Mouse (Mus musculus): ENCODE measurements around the gene Tcaf3.

Tcaf3 gene

DNA sequence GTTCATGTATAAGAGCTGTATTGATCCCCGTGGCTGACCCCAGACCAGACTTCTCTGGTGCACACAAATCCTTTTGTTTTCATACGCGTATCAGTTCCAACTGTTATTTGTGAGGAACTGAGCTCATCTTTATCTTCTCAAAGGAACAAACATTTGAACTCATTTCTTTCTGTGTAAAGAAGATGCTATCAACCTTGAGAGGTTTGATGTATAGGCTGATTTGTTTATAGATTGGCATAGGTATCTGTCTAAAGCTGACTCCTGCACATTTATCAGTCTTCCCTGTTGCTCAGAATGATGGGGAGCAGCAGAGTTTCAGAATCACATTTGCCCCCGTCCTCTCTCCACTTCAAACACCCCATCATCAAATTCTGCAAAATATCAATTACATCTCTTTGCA, at the start of gene Tcaf3:
TSS of gene Tcaf3 (minus strand) at position 101 of the 400 bp plus-strand sequence.
- DNase-seq = no peak

DNA sequence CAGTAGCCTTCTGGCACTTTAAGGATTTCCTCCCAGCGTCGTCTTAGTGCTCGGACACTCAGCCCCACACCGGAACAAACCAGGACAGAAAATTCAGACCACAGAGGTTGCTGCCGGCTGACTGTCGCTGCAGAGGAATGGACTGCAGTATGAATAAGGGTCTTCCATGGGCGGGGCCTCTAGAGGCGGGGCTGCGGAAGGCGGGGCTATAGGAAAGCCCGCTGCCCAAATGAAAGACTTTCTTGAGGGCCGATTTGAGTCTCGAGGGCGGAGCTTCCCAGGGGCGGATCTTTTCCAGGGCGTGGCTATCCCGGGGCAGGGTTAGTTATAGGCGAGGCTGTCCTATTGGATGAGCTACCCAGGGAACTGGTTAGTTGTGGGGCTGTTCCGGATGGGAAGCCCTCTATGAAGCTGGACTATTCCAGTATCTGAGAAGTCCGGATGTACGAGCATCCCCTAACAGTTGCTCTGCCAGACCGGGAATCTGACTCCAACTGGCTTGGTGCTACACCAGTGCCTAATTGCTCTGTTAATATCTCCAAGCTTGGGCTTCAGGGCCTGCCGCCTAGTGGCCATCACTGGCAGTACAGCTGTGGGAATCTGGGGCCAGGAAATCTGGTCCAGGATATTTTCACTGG, 47.5 kb upstream of the Tcaf3 start, which contains the start of gene Tcaf2:
TSS of gene Tcaf2 (minus strand) at position 343 of the 638 bp plus-strand sequence.
- peak; percentile 92 for DNase-seq

DNA sequence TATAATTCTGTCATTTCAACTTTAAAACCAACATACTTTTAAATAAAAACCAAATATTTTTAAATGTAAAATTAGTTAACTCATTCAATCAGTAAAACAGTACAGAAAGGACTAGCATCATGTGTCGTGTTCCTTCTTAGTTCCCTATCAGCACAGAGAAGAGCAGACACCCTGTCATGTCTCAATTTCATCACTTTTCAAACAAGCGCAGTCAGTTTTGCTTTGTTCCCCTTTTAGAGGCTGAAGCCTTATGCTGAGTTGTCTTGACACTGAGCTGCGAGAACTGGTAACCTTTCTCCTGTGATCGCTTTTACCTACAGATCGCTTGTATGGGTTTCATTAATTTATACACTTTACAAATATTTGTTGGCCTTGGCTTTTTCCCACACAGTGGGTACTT, 36.9 kb upstream of the Tcaf3 start:
- DNase-seq = no peak

DNA sequence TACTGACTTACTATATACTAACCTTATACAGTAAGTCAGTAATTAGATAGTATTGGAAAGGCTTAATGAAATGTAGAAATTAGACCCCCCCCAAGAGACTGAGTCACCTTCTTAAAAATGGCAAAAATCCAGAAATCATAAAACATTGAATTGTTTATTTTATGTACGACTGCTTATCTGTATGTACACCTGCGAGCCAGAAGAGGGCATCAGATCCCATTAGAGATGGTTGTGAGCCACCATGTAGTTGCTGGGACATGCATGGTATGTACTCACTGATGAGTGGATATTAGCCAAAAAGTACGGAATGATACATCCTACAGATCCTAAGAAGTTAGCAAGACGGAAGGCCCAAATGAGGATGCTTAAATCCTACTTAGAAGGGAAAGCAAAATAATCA, 33.9 kb upstream of the Tcaf3 start:
- DNase-seq = no peak

DNA sequence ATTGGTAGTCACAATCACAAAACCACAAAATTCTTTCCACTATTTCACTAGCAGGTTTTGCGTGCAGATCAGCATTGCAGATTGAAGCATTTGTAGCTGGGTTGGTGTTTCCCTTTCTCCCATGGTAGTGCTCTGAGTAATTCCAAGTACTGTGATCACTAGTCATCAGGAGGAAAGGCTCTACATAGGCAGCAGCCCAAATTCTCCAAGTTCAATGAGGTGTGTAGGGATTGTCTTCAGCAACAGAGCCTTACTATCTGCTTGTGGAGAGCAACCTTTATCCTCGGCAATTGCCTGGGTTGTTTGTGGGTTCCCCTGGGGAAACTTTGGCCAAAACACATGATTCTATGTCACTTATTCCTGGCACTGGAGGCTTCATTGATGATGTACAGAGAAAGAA, 19.4 kb upstream of the Tcaf3 start:
- DNase-seq = no peak

DNA sequence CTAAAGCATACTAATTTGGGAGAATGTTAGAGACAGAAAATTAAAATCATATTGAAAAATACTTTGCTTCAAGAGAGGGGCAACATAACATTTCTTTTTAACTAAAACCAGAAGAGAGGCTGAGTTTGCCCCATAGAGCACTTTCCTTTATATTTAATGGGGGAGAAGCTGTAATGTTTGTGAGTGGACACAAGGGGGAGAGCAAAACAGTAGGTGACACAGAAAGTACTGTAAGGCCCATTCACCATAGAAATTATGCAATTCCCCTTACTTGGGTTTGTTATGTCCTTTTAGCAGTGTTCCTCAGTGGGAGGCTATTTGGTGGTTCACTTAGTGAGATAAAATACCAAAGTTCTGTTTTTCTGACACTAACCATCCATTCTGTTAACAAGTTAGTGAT, 14.7 kb upstream of the Tcaf3 start:
- DNase-seq = no peak

DNA sequence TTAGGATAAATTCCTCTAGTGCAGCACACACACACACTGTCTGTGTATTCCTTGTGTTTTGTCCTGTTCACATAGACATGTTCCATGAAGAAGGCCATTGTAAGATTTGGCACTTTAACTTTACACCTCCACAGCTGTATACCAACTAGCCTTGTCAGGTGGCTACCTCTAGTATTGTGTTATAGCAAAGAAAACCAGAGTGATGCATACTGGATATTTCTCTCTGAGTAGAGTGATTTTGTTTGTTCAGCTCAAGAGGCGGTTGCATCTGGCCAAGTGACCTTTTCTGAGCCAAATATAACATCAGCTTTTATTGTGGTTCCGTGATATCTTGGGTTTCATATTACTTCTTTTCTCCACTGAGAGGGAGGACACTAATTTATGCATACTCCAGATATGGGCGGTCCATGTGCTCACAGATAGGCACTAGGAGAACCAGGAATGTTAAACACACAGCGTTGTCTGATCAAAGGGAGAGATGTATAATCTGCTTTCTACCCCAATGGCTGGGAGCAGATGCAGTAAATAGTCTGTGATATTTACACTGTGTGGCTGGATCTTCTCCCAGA, 13.5 kb upstream of the Tcaf3 start:
- no peak for DNase-seq

DNA sequence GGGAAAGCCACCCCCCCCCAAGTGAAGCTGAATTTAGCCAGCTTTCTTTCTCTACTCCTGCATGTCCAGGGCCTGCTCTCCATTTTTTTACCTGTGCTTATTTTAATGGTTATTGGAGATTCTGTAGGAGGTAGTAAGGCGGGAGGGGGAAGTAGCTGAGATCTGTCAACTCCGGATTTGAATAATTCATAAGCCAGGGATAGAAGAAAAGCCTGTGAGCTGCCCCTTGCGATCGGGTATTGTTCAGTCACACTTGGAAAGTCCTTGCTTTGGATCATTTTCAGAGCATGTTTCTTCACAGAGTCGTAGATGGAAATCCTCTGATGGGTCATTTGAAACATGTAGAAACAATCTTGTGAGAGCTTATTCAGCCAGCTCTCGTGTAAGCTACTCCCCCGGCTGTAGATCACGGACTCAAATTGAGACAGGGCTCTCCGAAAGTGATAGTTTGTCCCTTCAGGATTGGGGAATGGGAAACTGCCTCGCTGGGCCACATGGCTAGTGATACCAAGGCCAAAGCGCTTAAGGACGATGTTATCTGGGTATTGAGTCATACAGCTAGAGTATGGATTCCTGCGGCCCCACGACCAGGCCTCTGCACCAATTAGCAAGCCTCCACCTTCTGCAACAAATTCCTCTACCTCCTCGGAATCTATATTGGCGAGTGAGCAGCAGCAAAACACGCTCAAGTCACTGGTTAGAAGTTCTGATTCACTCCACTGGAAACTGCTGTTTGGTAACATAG, 4.2 kb downstream of the Tcaf3 start:
- DNase-seq = no peak

DNA sequence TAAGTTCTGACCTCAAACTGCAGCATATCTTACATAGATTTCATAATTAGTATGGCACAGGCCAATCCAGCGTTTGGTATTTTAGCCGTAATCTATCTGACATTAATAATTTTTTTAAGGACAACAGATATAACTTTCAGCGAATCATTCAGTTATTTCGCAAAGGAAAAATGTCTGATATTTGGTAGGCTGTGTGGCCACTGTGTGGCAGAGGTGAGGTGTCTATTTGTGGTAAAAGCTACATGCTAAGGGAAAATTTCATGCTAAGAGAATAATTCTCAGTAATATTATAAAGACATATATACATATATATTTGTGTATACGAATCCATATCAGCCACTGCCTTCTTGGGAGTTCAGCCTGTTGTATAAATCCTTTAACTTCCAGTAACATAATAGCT, 10.9 kb downstream of the Tcaf3 start:
- DNase-seq = no peak

DNA sequence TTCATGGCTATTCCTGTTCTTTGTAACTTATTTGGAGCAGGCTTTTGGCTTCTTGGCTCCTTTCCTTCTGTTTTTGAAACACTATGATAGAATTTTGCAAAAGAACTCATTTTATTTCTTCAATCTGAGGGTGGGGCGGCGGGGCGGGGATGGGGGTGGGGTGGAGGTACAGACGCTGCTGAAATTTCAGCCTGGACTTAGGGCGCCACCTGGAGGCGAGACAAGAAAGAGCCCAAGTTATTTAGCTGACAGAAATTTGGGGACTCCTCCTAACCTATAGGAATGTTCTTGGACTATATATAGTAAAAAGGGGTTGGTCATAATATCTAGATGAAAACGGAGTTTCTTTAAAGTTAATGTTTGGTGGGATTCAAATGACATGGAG, 14.0 kb downstream of the Tcaf3 start:
- DNase-seq = peak; percentile 64

DNA sequence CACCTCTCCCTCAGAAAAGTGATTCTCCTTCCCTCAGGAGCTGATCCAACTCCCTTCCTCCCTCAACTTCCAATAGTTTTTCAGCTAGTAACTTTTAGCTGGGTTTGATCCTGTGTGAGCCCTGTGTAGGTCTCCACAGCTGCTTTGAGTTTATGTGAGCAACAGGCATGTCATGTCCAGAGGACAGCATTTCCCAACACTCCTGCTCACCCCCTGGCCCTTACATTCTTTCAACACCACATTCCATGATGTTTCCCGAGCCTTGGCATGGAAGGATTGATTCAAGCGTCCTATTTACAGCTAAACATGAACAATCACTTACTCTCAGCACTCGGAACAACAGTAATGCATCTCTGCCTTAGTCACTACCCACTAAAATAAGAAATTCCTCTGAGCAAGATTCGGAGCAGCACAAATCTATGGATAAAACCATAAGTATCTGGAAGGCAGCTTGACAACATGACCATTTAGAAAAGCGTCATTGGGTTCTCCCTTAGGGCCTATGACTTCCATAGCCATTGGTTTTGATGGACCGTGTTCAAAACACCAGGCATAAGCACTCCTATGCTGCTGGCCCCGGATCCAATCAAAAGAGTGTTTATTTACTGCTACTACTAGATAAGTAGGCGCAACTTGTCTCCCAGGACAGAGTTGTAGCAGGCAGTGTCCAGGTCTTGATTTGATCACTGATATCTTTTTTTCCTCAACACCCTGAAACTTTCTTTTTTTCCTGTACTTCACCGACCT, 14.6 kb downstream of the Tcaf3 start:
- no peak for DNase-seq

DNA sequence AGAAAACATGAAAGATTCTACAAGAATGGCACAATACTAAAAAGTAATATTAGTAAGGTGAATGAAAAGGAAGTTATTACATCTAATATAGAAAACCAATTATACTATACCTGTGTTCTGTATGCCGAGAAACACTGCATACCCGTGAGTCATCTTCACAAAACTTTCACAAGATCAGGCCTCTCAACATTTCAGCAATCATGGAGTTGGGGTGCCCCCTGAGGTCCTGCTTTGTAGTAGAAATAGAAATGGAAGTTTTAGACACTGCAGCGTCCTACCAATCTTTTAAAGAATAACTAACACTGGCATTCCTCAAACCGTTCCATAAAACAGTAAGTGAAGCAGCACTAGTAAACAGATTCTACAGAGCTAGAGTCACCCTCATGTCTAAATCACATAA, 18.8 kb downstream of the Tcaf3 start:
- no peak for DNase-seq

DNA sequence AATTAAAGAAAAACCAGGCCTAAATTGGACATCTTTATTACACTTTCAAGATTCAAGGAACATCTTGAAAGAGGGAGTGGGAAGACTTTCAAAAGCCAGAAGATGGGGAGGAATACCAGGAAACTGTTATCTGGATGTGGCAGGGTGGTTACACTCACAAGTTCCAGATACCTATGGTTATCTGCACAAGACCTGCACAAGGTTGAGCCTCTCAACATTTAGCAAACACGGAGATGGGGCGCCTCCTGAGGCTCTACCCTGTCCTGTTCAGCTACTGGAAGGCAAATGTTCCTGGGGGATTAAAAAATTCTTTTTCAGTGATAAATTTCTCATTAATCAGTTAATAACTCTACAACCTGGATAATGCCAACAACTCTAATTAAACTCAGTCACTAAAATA, 20.1 kb downstream of the Tcaf3 start:
- DNase-seq = no peak

DNA sequence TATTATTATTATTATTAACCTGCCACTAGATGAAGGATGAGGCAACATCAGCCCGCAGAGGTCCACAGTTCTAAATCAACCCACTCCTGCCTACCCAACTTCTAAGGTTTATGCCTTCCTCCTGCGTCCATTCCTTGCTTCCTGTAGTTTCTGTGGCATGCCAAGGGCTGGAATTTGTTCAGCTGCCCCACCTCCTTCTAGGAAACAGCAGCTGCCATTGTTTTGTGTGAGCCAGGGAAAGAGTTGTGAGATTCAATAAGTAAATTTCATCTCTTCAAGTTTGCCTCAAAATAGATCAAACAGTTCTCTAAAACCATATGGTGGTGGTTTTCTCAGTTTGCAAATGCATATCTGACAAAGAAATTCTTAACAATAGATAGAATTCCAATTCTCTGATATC, 29.3 kb downstream of the Tcaf3 start:
- no peak for DNase-seq

DNA sequence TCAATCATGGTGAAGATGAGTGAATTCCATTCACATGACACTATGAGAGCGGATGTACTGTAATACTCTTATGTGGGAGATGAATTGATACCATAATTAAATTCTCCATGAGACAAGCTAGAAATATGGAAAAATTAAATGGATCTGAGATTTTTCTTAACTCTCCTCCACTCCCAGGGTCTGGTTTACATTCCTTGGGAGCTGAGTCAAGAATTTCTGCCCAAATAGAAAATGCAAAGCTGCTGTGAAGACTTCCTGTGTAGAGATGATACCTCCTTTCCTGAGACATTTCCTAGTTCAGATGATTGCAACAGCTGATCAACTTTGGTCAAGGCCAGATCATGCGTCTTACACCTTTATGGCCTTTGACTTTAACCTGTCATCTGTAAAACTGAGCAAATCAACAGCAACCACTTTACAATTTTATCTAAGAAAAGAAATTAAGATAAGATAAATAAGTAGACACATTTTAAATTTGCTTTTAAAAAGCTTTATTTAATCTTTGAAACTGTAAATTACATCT, 31.4 kb downstream of the Tcaf3 start:
- no peak for DNase-seq

DNA sequence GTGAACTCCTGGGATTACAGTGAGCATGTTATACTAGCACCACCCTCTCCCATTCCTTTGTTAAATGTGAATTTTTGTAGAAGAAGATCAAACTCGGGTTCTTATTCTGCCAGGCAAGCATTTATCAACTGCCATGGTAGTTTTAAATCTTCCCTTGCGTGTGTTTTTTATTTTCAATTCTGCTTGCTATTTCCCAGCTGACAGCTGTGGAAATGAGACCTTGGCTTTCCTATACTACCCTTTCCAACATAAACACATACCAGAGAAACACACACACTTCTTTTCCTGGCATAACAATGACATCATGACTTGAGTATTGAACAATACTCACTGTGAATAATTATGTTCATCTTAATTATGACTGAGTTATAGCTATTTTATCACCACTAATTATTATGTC, 35.2 kb downstream of the Tcaf3 start:
- no peak for DNase-seq

DNA sequence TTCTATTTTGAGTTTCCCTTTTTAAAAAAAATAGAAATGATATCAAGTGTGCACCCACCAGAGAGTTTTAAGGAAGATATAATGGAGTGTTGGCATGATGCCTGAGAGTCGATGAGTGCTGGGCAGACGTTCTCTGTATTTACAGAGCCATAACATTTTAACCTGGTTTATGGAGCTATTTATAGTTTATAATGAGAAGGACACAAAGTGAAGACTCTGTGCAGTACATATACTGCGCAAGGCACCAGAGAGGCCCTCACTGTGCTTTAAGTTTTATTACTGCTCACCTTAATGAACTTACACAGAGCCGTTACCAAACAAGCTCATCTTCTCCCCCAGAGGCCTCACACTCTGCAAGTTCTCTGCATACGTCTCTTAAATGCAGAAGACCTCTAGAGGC, 36.6 kb downstream of the Tcaf3 start:
- DNase-seq = no peak

DNA sequence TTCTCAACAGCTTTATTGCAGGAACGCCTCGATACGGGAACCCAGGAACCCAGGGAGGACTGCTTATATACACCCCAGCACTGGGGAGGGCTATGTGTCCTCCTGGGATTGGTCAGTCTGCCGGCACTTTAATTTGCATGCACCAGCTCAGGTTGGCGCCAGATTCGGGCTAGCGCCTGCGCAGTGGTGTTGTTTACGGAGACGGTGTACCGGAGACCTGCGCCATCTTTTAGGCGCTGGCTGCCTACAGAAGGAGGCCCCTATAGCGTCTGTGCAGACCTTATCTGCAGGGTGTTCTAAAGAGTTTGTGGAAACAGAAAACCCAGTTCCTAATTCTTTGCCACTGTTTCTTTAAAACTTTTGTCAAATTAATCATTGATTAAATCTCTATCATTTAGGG, 38.9 kb downstream of the Tcaf3 start:
- no peak for DNase-seq

DNA sequence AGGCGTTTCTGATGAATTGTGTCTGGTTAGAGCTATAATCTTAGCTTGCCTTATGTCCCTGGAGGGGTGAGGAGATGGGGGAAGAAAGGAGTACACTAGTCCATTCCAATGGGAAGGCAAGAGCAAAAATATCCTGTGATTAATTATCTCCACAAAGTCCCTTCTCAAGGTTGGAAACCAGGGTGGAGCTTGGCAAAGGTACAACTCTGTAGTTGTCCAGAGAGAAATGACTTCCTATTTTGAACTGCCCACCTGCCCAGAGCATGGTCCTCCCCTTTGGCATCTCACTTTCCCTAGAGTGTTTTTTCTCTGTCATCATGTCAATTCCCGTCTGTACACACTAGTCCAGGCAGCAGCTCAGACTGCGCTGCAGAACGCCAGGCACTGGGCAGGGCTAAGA, 50.0 kb downstream of the Tcaf3 start, which contains the start of gene Olfr455:
TSS of gene Olfr455 (minus strand) at position 127 of the 400 bp plus-strand sequence.
- no peak for DNase-seq

DNA sequence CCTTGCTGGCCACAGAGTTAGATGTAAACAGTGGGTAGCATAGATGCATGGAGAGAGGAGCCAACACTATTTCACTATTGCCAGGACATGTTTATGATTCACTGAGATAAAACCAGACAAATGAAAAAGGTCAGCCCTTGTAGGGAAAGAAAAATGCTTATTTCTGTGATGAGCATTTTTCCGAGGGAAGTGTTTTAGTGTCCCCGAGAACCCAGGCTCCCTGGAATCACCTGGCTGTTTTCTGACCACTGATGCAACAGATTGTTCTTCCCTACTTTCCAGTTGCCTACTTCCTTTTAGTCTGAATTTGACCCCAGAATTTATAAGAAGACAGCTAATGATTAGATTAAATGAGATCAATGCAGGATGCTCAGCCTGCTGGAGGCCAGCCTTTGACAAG, 51.3 kb downstream of the Tcaf3 start:
- no peak for DNase-seq

DNA sequence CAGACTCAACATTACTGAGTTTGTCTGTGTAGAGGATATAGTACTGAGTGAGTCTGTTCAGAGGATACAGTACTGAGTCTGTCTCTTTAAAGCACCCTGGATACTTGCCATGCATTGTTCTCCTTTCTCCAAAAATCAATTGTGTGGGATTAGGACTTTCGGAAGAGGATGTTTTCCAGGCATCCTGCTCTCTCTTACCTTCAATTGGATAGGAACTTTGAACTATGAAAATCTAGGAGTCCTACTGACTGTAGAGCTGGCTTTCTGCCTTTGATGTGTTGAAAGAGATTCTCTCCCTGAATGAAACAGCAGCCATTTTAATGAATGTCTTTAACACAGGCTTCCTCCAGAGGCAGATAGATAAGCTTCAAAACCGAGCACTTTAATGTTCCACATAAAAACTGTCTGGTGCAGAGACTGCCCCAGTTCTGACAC, 52.0 kb downstream of the Tcaf3 start:
- DNase-seq = no peak

DNA sequence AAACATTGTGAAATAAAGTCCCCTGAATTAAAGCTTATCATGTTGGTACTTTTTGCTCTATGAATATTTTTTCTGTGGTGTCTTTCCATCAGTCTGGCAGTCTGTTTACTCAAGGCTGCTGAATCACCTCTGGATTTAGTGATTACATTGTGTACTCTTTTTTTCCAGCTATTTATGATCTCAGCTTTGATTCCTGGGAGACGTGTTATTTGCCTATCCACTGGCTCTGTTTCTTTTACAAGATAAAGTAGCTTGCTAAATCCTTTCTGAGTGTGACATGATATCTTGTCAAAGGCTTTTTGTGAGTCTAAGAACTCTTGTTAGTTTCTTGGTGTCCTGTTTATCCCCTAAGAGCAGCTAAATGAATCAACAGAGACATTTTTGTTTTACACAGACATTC, 52.6 kb downstream of the Tcaf3 start:
- no peak for DNase-seq
